Mouse (Mus musculus) layer of hippocampus, postnatal 36 days (tissue): ENCODE results near the gene Macrod2. TPM values are rescaled to one million over a fixed set of nuclear protein-coding genes. Genes with fewer than 3 reads are reported as not detected.

ENCODE experiments used
- DNase-seq, 2 experiments: peaks; one replicate each; pipeline ENCODE4 v3.0.0; 2022
- total RNA-seq, 2 experiments: library from RNA; stranded (reverse); gene quantifications; 2 replicates each; pipeline ENCODE4 v1.2.3; 2021

Macrod2 gene
- total RNA-seq, 2 experiments from 2014 or later, result 52.1 to 53.7 TPM

- DNase-seq, result no peak
Observed at GRCm38 (mm10) chr2:142024534-142025155, 1629.5 kb downstream of the Macrod2 start.

DNA sequence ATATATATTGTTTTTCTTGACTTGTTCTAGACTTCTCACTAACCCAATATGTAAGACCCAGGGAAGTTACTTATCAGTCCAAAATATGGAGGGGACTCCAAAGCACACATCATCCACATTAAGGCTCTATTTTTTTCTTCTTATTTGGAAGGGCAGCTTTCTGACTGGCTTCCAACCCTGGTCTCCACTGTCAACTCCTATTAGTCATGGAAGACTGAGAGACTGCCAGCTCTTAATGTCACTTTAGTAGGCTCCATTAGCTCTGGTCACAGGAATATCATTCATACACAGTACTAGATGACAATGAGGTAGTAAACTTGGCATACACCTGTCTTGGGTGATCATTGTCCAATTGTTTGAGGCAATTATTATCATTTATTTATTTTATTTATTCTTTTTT lies 1631.6 kb downstream of the Macrod2 start:
- DNase-seq, result no peak

GRCm38 (mm10) chr2:142030756-142031646 lies 1635.9 kb downstream of the Macrod2 start:
- DNase-seq, result no peak

DNA sequence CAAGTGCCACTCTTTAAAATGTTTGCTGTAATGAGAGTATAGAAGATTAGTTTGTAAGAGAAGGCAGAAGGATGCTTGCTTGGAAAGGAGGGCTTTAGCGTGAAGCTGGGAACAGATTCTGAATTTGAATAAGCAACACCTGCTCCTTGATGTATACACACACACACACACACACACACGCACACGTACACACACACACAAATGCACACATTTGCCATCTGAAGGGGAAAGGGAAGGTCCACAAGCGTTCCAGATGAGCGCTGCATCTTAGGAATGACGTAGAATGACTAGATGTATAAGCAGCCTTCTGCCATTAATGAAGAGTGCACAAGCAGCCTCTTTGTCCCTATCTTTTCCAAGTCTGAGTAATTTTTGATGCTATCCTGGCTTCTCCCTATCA lies 1660.5 kb downstream of the Macrod2 start:
- DNase-seq, result no peak

- peak; percentile 5 to 19 for DNase-seq
Observed at GRCm38 (mm10) chr2:142057889-142058750, 1663.0 kb downstream of the Macrod2 start.

DNA sequence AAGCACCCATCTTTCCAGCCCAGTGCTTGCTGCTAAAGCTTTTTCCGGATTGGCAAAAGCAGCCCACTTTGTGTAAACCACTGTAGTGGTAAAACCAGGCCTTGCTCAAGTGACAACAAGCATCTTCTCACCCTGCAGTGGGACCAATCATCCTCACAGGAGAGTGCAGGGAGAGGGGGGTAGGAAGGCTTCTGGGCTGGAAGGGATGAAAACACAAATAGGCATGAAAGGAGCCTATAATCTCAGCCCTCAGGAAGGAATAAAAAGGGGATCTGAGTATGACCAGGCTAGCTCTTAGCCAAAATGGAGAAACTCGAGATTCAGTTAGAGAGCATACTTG lies 1663.6 kb downstream of the Macrod2 start:
- DNase-seq, result no peak

GRCm38 (mm10) chr2:142108947-142109346 lies 1713.8 kb downstream of the Macrod2 start:
- DNase-seq, result no peak

GRCm38 (mm10) chr2:142116623-142117022 lies 1721.5 kb downstream of the Macrod2 start:
- no peak for DNase-seq

GRCm38 (mm10) chr2:142128109-142128508 lies 1733.0 kb downstream of the Macrod2 start:
- no peak for DNase-seq

DNA sequence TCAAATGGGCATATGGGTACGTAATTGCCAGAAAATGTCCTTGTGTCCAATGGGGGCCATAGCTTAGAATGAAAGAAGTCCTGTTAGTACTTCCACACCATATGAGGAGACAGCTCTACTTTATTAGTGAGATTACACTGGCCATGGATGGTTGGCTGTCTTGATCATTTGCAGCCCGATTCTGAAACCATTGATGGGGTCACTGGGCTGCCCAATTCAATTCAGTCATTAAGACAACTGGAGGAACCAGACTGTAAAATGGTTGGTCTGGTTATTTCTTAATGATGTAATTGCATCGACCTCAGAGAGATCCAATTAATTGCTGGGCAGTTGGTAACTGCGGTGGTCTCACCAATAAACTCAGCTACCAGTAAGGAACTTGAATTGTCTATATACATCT lies 1734.1 kb downstream of the Macrod2 start:
- DNase-seq, result no peak

DNA sequence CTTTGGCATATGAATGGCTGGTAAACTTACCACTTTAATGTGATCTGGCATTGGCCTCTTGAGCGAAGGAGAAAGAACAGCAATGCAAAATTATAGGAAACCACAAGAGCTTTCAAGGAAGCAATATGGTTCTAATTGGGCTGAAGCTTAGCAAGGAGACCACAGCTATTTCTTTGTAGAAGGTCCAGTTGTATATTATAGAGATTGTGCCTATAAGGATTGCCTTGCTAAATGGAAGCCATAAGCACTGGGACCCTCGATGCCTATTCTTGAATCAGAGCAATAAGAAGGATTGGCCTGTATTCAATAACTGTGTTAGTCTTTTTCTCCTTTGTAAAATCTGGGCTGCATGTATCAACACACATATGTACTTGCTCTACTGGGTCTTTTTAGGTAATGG lies 1754.2 kb downstream of the Macrod2 start:
- DNase-seq, result no peak

- no peak for DNase-seq
Observed at GRCm38 (mm10) chr2:142163506-142164275, 1768.6 kb downstream of the Macrod2 start.

DNA sequence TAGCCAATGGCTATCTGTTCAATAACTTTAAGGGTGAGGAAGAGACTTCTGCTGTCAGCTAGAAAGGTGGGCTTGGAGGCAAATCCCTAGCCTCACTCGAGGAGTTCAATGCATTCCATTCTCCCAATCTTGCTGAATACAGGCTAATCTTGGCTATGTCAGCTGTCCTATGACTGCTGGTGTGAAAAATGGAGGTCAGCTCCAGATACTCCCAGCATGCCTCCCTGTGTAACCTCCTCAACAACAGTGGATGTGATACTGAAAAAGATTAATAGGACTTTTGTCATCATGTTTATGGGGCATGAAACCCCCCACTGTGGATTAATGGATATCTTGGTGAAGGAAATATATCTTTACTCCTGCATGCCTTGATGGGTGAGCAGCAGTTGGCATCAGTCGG lies 1774.5 kb downstream of the Macrod2 start:
- no peak for DNase-seq

DNA sequence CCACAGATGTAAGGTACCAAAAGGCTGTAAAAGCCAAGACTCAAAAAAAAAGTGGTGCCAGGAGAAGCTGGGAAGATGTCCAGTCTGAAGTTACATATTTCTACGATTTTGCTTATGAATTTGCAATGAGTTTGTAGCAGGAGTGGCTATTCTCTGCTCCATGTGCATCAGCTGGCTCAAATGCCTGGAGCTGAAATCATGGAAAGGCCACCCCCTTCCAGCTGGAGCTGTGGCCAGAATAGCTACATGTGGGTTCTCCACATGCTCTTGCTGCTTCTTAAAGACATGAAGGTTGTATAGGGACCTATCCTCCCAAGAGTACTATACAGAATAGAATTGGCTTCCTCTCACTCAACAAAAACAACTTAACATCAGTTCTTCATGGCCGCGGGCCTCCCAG lies 1777.6 kb downstream of the Macrod2 start:
- DNase-seq, result no peak

DNA sequence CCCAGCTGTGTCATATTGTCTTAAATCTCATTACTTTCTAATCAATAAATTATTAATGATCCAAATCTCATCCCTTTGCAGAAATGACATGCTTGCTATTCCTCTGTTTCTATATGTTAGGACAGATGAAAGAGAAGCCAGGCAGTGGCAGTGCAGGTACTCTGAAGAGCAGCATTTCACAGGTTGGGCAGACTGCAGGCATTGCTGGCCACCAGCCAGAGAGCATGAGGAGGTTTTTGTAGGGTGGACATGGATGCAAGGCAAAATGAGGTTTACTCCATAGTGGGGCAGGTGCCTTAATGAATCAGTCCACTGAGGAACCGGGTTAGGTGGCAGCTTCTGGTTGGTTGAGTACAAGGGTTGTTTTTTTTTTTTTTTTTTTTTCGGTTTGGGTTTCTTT lies 1778.9 kb downstream of the Macrod2 start:
- DNase-seq, result no peak

DNA sequence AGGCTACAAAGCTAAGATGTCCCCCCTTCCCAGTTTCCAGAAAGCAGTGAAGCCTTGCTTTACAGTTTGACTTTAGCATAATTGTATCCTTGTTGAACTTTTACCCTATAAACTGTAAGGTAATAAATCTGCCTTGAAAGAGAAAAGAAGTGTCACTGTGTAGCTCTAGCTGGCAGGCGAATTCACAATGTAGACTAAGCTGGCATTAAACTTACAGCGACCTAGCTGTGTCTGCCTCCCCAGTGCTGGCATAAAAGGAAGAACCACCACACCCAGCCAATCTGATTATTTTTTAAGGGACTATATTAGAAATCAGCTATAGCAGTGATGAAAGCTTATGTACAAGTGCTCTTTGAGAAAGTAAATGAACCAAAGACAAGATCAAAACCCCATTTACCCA lies 1791.8 kb downstream of the Macrod2 start:
- no peak for DNase-seq

GRCm38 (mm10) chr2:142187428-142187827 lies 1792.3 kb downstream of the Macrod2 start:
- DNase-seq, result no peak

GRCm38 (mm10) chr2:142217371-142217770 lies 1822.3 kb downstream of the Macrod2 start:
- no peak for DNase-seq

GRCm38 (mm10) chr2:142222137-142222921 lies 1827.2 kb downstream of the Macrod2 start:
- no peak for DNase-seq

DNA sequence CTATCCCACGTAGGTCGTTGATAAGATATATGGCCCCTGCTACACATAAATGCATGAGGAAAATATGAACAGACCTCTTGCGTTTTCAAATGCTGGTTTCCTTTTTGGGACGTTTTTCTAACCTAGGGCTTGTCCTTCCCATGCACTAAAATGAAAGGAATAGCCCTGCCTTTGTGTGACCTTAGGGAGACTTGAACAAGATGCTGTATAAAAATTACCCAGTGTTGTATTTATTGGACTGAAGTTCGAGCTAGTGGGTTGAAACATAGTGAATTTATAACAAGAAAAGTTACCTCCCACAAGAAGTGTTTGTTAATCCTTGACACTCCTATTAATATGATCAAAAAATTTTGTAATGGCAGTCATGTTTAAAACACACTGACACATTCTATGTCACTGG lies 1827.8 kb downstream of the Macrod2 start:
- DNase-seq, result no peak

GRCm38 (mm10) chr2:142230985-142231549 lies 1836.0 kb downstream of the Macrod2 start:
- DNase-seq, result no peak
